Comparison of ENCODE assay signal across 23 mouse cellular contexts in the genomic region with DNA sequence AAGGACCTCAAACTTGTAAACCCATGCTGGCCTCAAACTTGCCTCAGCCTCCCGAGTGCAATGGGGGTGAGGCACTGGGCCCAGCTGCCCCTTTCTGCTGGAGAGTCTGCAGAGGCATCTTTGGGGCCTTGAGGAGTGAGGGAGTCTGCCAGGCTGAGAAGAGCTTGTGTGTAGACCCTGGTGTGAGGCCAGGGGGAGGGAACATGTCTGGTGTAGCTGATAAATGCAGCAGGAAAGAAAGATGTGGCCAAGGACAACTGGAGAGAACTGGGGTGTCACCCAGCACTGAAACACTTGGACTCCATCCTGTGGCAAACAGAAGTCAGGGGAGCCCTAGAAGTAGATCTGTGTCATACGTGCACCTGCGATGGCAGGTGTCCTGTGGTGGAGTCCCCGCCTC. TPM values are rescaled to one million over a fixed set of nuclear protein-coding genes. Genes with fewer than 3 reads are reported as not detected.
DNase-seq lines count a peak whose midpoint lies in the region; ATAC-seq lines count a peak whose summit lies in the region.
"Had no signal": no experiment of that assay in that cellular context is flagged by ENCODE, and none has a peak within 500 bp of the region (broad histone marks: within the 10 kb centered on the region; RNA-seq: fewer than 3 reads in every experiment).

No protein-coding gene starts in this region.

- no peaks in the 10 kb centered on the region for H3K9me3 ChIP-seq in erythroblast, embryonic 14.5 days (ENCODE audit: control insufficient read depth, low read length)
- H3K9me3 ChIP-seq in liver, embryonic 16.5 days (replicated peaks; ENCODE audit: control insufficient read depth, low read length) = no peaks in the 10 kb centered on the region
- no peaks in the 10 kb centered on the region for H3K9me3 ChIP-seq in heart, embryonic 10.5 days
- H3K9me3 ChIP-seq: embryonic facial prominence, embryonic 10.5 days; heart, embryonic 15.5 days; limb, embryonic 12.5 days; midbrain, embryonic 15.5 days; stomach, embryonic 15.5 days had no signal

- H3K9ac ChIP-seq in liver, embryonic 16.5 days (ENCODE audit: low read depth, low read length) = no peak overlapping the region
- H3K9ac ChIP-seq: heart, embryonic 15.5 days; limb, embryonic 12.5 days; lung, embryonic 14.5 days; midbrain, embryonic 15.5 days; stomach, embryonic 15.5 days had no signal

- peak overlapping the region; percentile 10 for H3K4me3 ChIP-seq in erythroblast, embryonic 14.5 days (replicated peaks)
- no peak overlapping the region for H3K4me3 ChIP-seq in liver, embryonic 16.5 days (ENCODE audit: low read depth, low read length)
- H3K4me3 ChIP-seq in heart, embryonic 10.5 days = no peak overlapping the region
- H3K4me3 ChIP-seq: embryonic facial prominence, embryonic 10.5 days; heart, embryonic 15.5 days; limb, embryonic 12.5 days; midbrain, embryonic 15.5 days; myocyte; stomach, embryonic 15.5 days had no signal

- H3K27me3 ChIP-seq in erythroblast, embryonic 14.5 days (ENCODE audit: control insufficient read depth) = no peaks in the 10 kb centered on the region
- no peaks in the 10 kb centered on the region for H3K27me3 ChIP-seq in liver, embryonic 16.5 days (ENCODE audit: control insufficient read depth, insufficient read depth, low read depth, low read length)
- no peaks in the 10 kb centered on the region for H3K27me3 ChIP-seq in heart, embryonic 10.5 days (ENCODE audit: insufficient read depth, poor library complexity, severe bottlenecking)
- H3K27me3 ChIP-seq: heart, embryonic 15.5 days; limb, embryonic 12.5 days; midbrain, embryonic 15.5 days; stomach, embryonic 15.5 days had no signal

- peak overlapping the region; percentile 38; the same call in 1 of the 2 replicates for H3K27ac ChIP-seq in liver, embryonic 16.5 days (ENCODE audit: low read length)
- no peak overlapping the region for H3K27ac ChIP-seq in heart, embryonic 10.5 days
- H3K27ac ChIP-seq: embryonic facial prominence, embryonic 10.5 days; heart, embryonic 15.5 days; kidney, postnatal 0 days; limb, embryonic 12.5 days; midbrain, embryonic 15.5 days; stomach, embryonic 15.5 days had no signal

- H3K4me1 ChIP-seq in erythroblast, embryonic 14.5 days (ENCODE audit: control insufficient read depth) = peaks cover 53% of the 10 kb centered on the region
- H3K4me1 ChIP-seq in liver, embryonic 16.5 days (ENCODE audit: control insufficient read depth, low read depth, low read length) = peaks cover 17% of the 10 kb centered on the region
- peaks cover 4% of the 10 kb centered on the region; the same call in 1 of the 2 replicates for H3K4me1 ChIP-seq in heart, embryonic 10.5 days

- no peak for ATAC-seq in erythroblast, adult 5-6 weeks (replicated peaks; ENCODE audit: low FRiP score, poor library complexity, severe bottlenecking)
- ATAC-seq in liver, embryonic 16.5 days (ENCODE audit: low read depth) = no peak
- ATAC-seq: forebrain, embryonic 14.5 days; midbrain, embryonic 15.5 days had no signal

- 0 out of 2 replicates have a peak overlapping the region, but pooled peaks have one; percentile 3 for H3K4me2 ChIP-seq in liver, embryonic 16.5 days (ENCODE audit: low read depth, low read length)
- H3K4me2 ChIP-seq: heart, embryonic 15.5 days; limb, embryonic 12.5 days; lung, embryonic 14.5 days; midbrain, embryonic 15.5 days; stomach, embryonic 15.5 days had no signal

- H3K36me3 ChIP-seq in erythroblast, embryonic 14.5 days (ENCODE audit: control insufficient read depth) = peaks cover 74% of the 10 kb centered on the region
- peaks cover 14% of the 10 kb centered on the region for H3K36me3 ChIP-seq in liver, embryonic 16.5 days (ENCODE audit: control insufficient read depth, insufficient read depth)
- H3K36me3 ChIP-seq in heart, embryonic 10.5 days = peaks cover 72% of the 10 kb centered on the region

- WGBS in liver, embryonic 16.5 days (ENCODE audit: insufficient replicate concordance) = 45% methylated on average over 4 of the region's 4 CpGs
- WGBS in heart, embryonic 10.5 days = 87% methylated on average over 4 of the region's 4 CpGs

- DNase-seq in thymus, postnatal 14 days = peak; percentile 42
- DNase-seq in thymus, postnatal 36 days = no peak
- no peak for DNase-seq in lung, postnatal 10 days
- DNase-seq in heart, embryonic 10.5 days (ENCODE audit: low spot score) = no peak
- DNase-seq: B cell, adult 2 months; cerebellum, adult 8-10 months; gastrocnemius, postnatal 14 days; heart, adult 18-20 months; heart, postnatal 4 days; kidney, adult 11 months; lung, embryonic 14.5 days; lung, postnatal 4 days had no signal

RNA-seq across cellular contexts. Expression of gene Tada3, which starts 4.2 kb away (rescaled TPM):
- polyA plus RNA-seq in erythroblast, embryonic 14.5 days (2012) = 13.9 and 15.1 TPM in 2 replicates
- total RNA-seq in erythroblast, adult 5-6 weeks (2015; ENCODE audit: low replicate concordance) = 6.0 and 11.1 TPM in 2 replicates
- total RNA-seq in erythroblast, adult 5-6 weeks (2017; ENCODE audit: low replicate concordance) = 7.8 and 14.1 TPM in 2 replicates
- 16.5 and 17.2 TPM in 2 replicates for polyA plus RNA-seq in liver, embryonic 16.5 days (2015; fragmentation: Nextera tagmentation; extraction: Ambion mirVana)
- 46.7 TPM in 2 replicates for polyA plus RNA-seq in heart, embryonic 10.5 days (2016; fragmentation: Nextera tagmentation; extraction: Ambion mirVana)

RNA-seq across cellular contexts. Expression of gene Arpc4, which starts 4.4 kb away (rescaled TPM):
- 14.9 and 23.3 TPM in 2 replicates for polyA plus RNA-seq in erythroblast, embryonic 14.5 days (2012)
- 44.5 and 54.8 TPM in 2 replicates for total RNA-seq in erythroblast, adult 5-6 weeks (2015; ENCODE audit: low replicate concordance)
- 81.5 and 100 TPM in 2 replicates for total RNA-seq in erythroblast, adult 5-6 weeks (2017; ENCODE audit: low replicate concordance)
- polyA plus RNA-seq in liver, embryonic 16.5 days (2015; fragmentation: Nextera tagmentation; extraction: Ambion mirVana) = 178 and 179 TPM in 2 replicates
- polyA plus RNA-seq in heart, embryonic 10.5 days (2016; fragmentation: Nextera tagmentation; extraction: Ambion mirVana) = 330 and 356 TPM in 2 replicates

RNA-seq across cellular contexts. Expression of gene Ttll3, which starts 15.6 kb away (rescaled TPM):
- 0.16 and 0.34 TPM in 2 replicates for polyA plus RNA-seq in erythroblast, embryonic 14.5 days (2012)
- total RNA-seq in erythroblast, adult 5-6 weeks (2015; ENCODE audit: low replicate concordance) = 3.3 TPM in 1 of 2 replicates, not detected in the other
- 2.3 and 3.6 TPM in 2 replicates for total RNA-seq in erythroblast, adult 5-6 weeks (2017; ENCODE audit: low replicate concordance)
- polyA plus RNA-seq in liver, embryonic 16.5 days (2015; fragmentation: Nextera tagmentation; extraction: Ambion mirVana) = 0.90 and 1.3 TPM in 2 replicates
- polyA plus RNA-seq in heart, embryonic 10.5 days (2016; fragmentation: Nextera tagmentation; extraction: Ambion mirVana) = 2.0 and 2.5 TPM in 2 replicates

RNA-seq across cellular contexts. Expression of gene Camk1, which starts 29.7 kb away (rescaled TPM):
- 0.19 and 0.31 TPM in 2 replicates for polyA plus RNA-seq in erythroblast, embryonic 14.5 days (2012)
- 4.6 and 6.5 TPM in 2 replicates for total RNA-seq in erythroblast, adult 5-6 weeks (2015; ENCODE audit: low replicate concordance)
- total RNA-seq in erythroblast, adult 5-6 weeks (2017; ENCODE audit: low replicate concordance) = 7.1 and 11.8 TPM in 2 replicates
- 17.0 and 19.7 TPM in 2 replicates for polyA plus RNA-seq in liver, embryonic 16.5 days (2015; fragmentation: Nextera tagmentation; extraction: Ambion mirVana)
- 82.7 and 89.2 TPM in 2 replicates for polyA plus RNA-seq in heart, embryonic 10.5 days (2016; fragmentation: Nextera tagmentation; extraction: Ambion mirVana)

RNA-seq across cellular contexts. Expression of gene Rpusd3, which starts 45.6 kb away (rescaled TPM):
- polyA plus RNA-seq in erythroblast, embryonic 14.5 days (2012) = 9.0 and 14.6 TPM in 2 replicates
- not detected in 2 replicates for total RNA-seq in erythroblast, adult 5-6 weeks (2015; ENCODE audit: low replicate concordance)
- total RNA-seq in erythroblast, adult 5-6 weeks (2017; ENCODE audit: low replicate concordance) = 2.8 TPM in 1 of 2 replicates, not detected in the other
- 11.8 and 12.1 TPM in 2 replicates for polyA plus RNA-seq in liver, embryonic 16.5 days (2015; fragmentation: Nextera tagmentation; extraction: Ambion mirVana)
- 23.4 and 26.1 TPM in 2 replicates for polyA plus RNA-seq in heart, embryonic 10.5 days (2016; fragmentation: Nextera tagmentation; extraction: Ambion mirVana)
